In genomic region chrX:20290715-20291114, GRCm38 (mm10) we compare ENCODE assay signal across 9 mouse cellular contexts. TPM values are rescaled to one million over a fixed set of nuclear protein-coding genes. Genes with fewer than 3 reads are reported as not detected.
DNase-seq lines count a peak whose midpoint lies in the region; ATAC-seq and TF ChIP-seq lines count a peak whose summit lies in the region.
"Had no signal": no experiment of that assay in that cellular context is flagged by ENCODE, and none has a peak within 500 bp of the region (broad histone marks: within the 10 kb centered on the region; RNA-seq: fewer than 3 reads in every experiment).

No protein-coding gene starts in this region.

- TF ChIP-seq POLR2A in brain, embryonic 14.5 days (IDR thresholded peaks at IDR 0.05; ENCODE audit: borderline replicate concordance, extremely low read depth, insufficient read depth, insufficient read length, poor library complexity, severe bottlenecking): no peak
- TF ChIP-seq POLR2A in heart, adult 2 months (IDR thresholded peaks at IDR 0.05; ENCODE audit: insufficient read depth, low read depth, low read length): no peak

- 29% methylated on average over 5 of the region's 5 CpGs for WGBS in forebrain, embryonic 14.5 days
- WGBS in liver, embryonic 16.5 days (ENCODE audit: insufficient replicate concordance): 19% methylated on average over 5 of the region's 5 CpGs
- 36% methylated on average over 5 of the region's 5 CpGs for WGBS in stomach, postnatal 0 days
- 27% methylated on average over 5 of the region's 5 CpGs for WGBS in heart, adult 2 months

- H3K4me3 ChIP-seq in left cerebral cortex, adult 2 months: peak overlapping the region; percentile 65
- peak overlapping the region; percentile 50 for H3K4me3 ChIP-seq in forebrain, embryonic 14.5 days (ENCODE audit: low read depth, low read length)
- H3K4me3 ChIP-seq in liver, embryonic 16.5 days (ENCODE audit: low read depth, low read length): no peak overlapping the region; the same call in 1 of the 2 replicates
- peak overlapping the region; percentile 46; the same call in 1 of the 2 replicates for H3K4me3 ChIP-seq in stomach, postnatal 0 days (ENCODE audit: low read depth, low read length)
- H3K4me3 ChIP-seq in heart, adult 2 months: no peak overlapping the region
- H3K4me3 ChIP-seq: myocyte had no signal

- intact Hi-C loops in left cerebral cortex, adult 2 months (cut with DNase I): loop anchor here (2.0 to 5.0 kb wide), 2 partner anchors 26 to 42 kb away; no protein-coding TSS in a partner anchor
- intact Hi-C loops in left cerebral cortex, postnatal 10 days (cut with DNase I): loop anchor here (5.0 kb wide), 1 partner anchor 118 kb away; no protein-coding TSS in a partner anchor
- intact Hi-C loops in heart, adult 2 months (cut with DNase I): no loop called here

- no peaks in the 10 kb centered on the region for H3K79me2 ChIP-seq in heart, adult 2 months (replicated peaks; ENCODE audit: control insufficient read depth, insufficient read depth, low read length)

- no peak for TF ChIP-seq EP300 in stomach, postnatal 0 days (optimal IDR thresholded peaks at IDR 0.05)
- TF ChIP-seq EP300 in heart, adult 2 months (IDR thresholded peaks at IDR 0.05; ENCODE audit: insufficient read depth, low read depth, low read length): no peak

- TF ChIP-seq CTCF in left cerebral cortex, adult 2 months (IDR thresholded peaks at IDR 0.05): no peak
- no peak for TF ChIP-seq CTCF in brain, embryonic 14.5 days (IDR thresholded peaks at IDR 0.05; ENCODE audit: borderline replicate concordance, extremely low read depth, insufficient read depth, insufficient read length)
- no peak for TF ChIP-seq CTCF in stomach, postnatal 0 days (IDR thresholded peaks at IDR 0.05; ENCODE audit: low read depth)
- TF ChIP-seq CTCF in heart, adult 2 months (IDR thresholded peaks at IDR 0.05): no peak

- H3K27ac ChIP-seq in left cerebral cortex, adult 2 months: no peak overlapping the region
- H3K27ac ChIP-seq in forebrain, embryonic 14.5 days (ENCODE audit: low read depth, low read length): no peak overlapping the region
- H3K27ac ChIP-seq in liver, embryonic 16.5 days (ENCODE audit: low read length): no peak overlapping the region
- H3K27ac ChIP-seq in stomach, postnatal 0 days (replicated peaks): no peak overlapping the region
- no peak overlapping the region for H3K27ac ChIP-seq in heart, adult 2 months

- H3K4me2 ChIP-seq in forebrain, embryonic 14.5 days (ENCODE audit: low read length): peak overlapping the region; percentile 56
- peak overlapping the region; percentile 61; the same call in 1 of the 2 replicates for H3K4me2 ChIP-seq in liver, embryonic 16.5 days (ENCODE audit: low read depth, low read length)
- H3K4me2 ChIP-seq in stomach, postnatal 0 days (replicated peaks; ENCODE audit: low read depth): peak overlapping the region; percentile 69

- H3K36me3 ChIP-seq in forebrain, embryonic 14.5 days (ENCODE audit: control insufficient read depth, insufficient read depth, low read length): no peaks in the 10 kb centered on the region
- no peaks in the 10 kb centered on the region for H3K36me3 ChIP-seq in liver, embryonic 16.5 days (ENCODE audit: control insufficient read depth, insufficient read depth)
- H3K36me3 ChIP-seq in stomach, postnatal 0 days (ENCODE audit: control insufficient read depth, insufficient read depth, low read length): no peaks in the 10 kb centered on the region
- H3K36me3 ChIP-seq in heart, adult 2 months (ENCODE audit: control insufficient read depth, insufficient read depth, low read length): no peaks in the 10 kb centered on the region

- H3K4me1 ChIP-seq in forebrain, embryonic 14.5 days (ENCODE audit: control insufficient read depth, insufficient read depth, low read length): no peaks in the 10 kb centered on the region
- no peaks in the 10 kb centered on the region for H3K4me1 ChIP-seq in liver, embryonic 16.5 days (ENCODE audit: control insufficient read depth, low read depth, low read length)
- no peaks in the 10 kb centered on the region for H3K4me1 ChIP-seq in stomach, postnatal 0 days (replicated peaks; ENCODE audit: control insufficient read depth, insufficient read depth)
- no peaks in the 10 kb centered on the region for H3K4me1 ChIP-seq in heart, adult 2 months (ENCODE audit: control insufficient read depth, insufficient read depth, low read length)

- no peaks in the 10 kb centered on the region for H3K9me3 ChIP-seq in forebrain, embryonic 14.5 days (replicated peaks; ENCODE audit: control insufficient read depth, low read length)
- no peaks in the 10 kb centered on the region for H3K9me3 ChIP-seq in liver, embryonic 16.5 days (replicated peaks; ENCODE audit: control insufficient read depth, low read length)
- no peaks in the 10 kb centered on the region for H3K9me3 ChIP-seq in stomach, postnatal 0 days (ENCODE audit: control insufficient read depth, low read length)

- no peak for DNase-seq in left cerebral cortex, adult 2 months (ENCODE audit: extremely low spot score in 1 of 2, low spot score in 2 of 2)
- DNase-seq in left cerebral cortex, postnatal 10 days (ENCODE audit: extremely low spot score in 1 of 2, low spot score in 2 of 2): no peak
- peak; percentile 9 for DNase-seq in brain, embryonic 14.5 days (ENCODE audit: low read depth)
- DNase-seq in forebrain, embryonic 14.5 days (ENCODE audit: low spot score): no peak
- DNase-seq in stomach, postnatal 0 days (ENCODE audit: low spot score): no peak
- DNase-seq in ovary, adult 18-20 months (ENCODE audit: low spot score): no peak
- DNase-seq in heart, adult 2 months: no peak

- H3K9ac ChIP-seq in forebrain, embryonic 14.5 days (ENCODE audit: low read length): peak overlapping the region; percentile 66
- no peak overlapping the region for H3K9ac ChIP-seq in liver, embryonic 16.5 days (ENCODE audit: low read depth, low read length)
- no peak overlapping the region for H3K9ac ChIP-seq in stomach, postnatal 0 days (ENCODE audit: low read length)
- no peak overlapping the region for H3K9ac ChIP-seq in heart, adult 2 months (ENCODE audit: low read depth, low read length)

- ATAC-seq in forebrain, embryonic 14.5 days: no peak
- ATAC-seq in liver, embryonic 16.5 days (ENCODE audit: low read depth): no peak
- no peak for ATAC-seq in stomach, postnatal 0 days (ENCODE audit: low FRiP score, low TSS enrichment)

- H3K27me3 ChIP-seq in forebrain, embryonic 14.5 days (replicated peaks; ENCODE audit: control insufficient read depth, insufficient read depth, low read length): no peaks in the 10 kb centered on the region
- H3K27me3 ChIP-seq in liver, embryonic 16.5 days (ENCODE audit: control insufficient read depth, insufficient read depth, low read depth, low read length): peaks cover 9% of the 10 kb centered on the region
- H3K27me3 ChIP-seq in stomach, postnatal 0 days (ENCODE audit: control insufficient read depth, insufficient read depth, low read length): no peaks in the 10 kb centered on the region
- no peaks in the 10 kb centered on the region for H3K27me3 ChIP-seq in heart, adult 2 months (ENCODE audit: control insufficient read depth, insufficient read depth, low read length)

RNA-seq across cellular contexts. Expression of gene Slc9a7, which starts 0.9 kb away (rescaled TPM):
- 10 to 100 TPM; 58.2 TPM for total RNA-seq in left cerebral cortex, adult 2 months (2021)
- total RNA-seq in left cerebral cortex, postnatal 10 days (2021): 10 to 100 TPM; 71.0 to 75.4 TPM
- 6.6 and 11.8 TPM in 2 replicates for polyA plus RNA-seq in brain, embryonic 14.5 days (2012; rRNA removed)
- polyA plus RNA-seq in forebrain, embryonic 14.5 days (2014; fragmentation: Nextera tagmentation; extraction: Ambion mirVana): 2.7 and 4.9 TPM in 2 replicates
- 0.23 and 0.63 TPM in 2 replicates for polyA plus RNA-seq in liver, embryonic 16.5 days (2015; fragmentation: Nextera tagmentation; extraction: Ambion mirVana)
- 0.28 and 0.39 TPM in 2 replicates for polyA plus RNA-seq in stomach, postnatal 0 days (2015; fragmentation: Nextera tagmentation; extraction: Ambion mirVana)
- 1 to 10 TPM; 3.8 to 4.8 TPM for total RNA-seq in heart, adult 2 months (2021)
- 2.1 and 2.8 TPM in 2 replicates for polyA plus RNA-seq in heart, adult 2 months (2012; rRNA removed)

Comparison
In these comparisons a context has a peak if more than half of its experiments do, and no peak if none do; other contexts are left out.
1. H3K4me3 ChIP-seq: peak in left cerebral cortex, adult 2 months (single experiment), forebrain, embryonic 14.5 days (single experiment) and stomach, postnatal 0 days (single experiment); none in liver, embryonic 16.5 days (single experiment) and heart, adult 2 months (single experiment).
2. Peak in every context shown above with its lines, with median percentiles within 50 percentile points of each other: H3K4me2 ChIP-seq.